ENCODE assay signal across 10 mouse cellular contexts in genomic region chr1:164798471-164798922, GRCm38 (mm10). TPM values are rescaled to one million over a fixed set of nuclear protein-coding genes. Genes with fewer than 3 reads are reported as not detected.
DNase-seq lines count a peak whose midpoint lies in the region; ATAC-seq lines count a peak whose summit lies in the region.
"Had no signal": no experiment of that assay in that cellular context is flagged by ENCODE, and none has a peak within 500 bp of the region (broad histone marks: within the 10 kb centered on the region; RNA-seq: fewer than 3 reads in every experiment).

No protein-coding gene starts in this region.

- WGBS in heart, embryonic 11.5 days (ENCODE audit: insufficient replicate concordance), result 23% methylated on average over 1 of the region's 1 CpGs
- WGBS in heart, embryonic 14.5 days, result 45% methylated on average over 1 of the region's 1 CpGs
- WGBS in forebrain, embryonic 14.5 days, result 75% methylated on average over 1 of the region's 1 CpGs

- H3K27me3 ChIP-seq in heart, embryonic 11.5 days (ENCODE audit: control insufficient read depth, insufficient read depth, low read length), result no peaks in the 10 kb centered on the region
- no peaks in the 10 kb centered on the region for H3K27me3 ChIP-seq in heart, embryonic 14.5 days (ENCODE audit: control insufficient read depth, insufficient read depth, low read length)
- no peaks in the 10 kb centered on the region for H3K27me3 ChIP-seq in forebrain, embryonic 14.5 days (replicated peaks; ENCODE audit: control insufficient read depth, insufficient read depth, low read length)
- H3K27me3 ChIP-seq: hindbrain, embryonic 12.5 days had no signal

- no peak overlapping the region for H3K9ac ChIP-seq in heart, embryonic 11.5 days (ENCODE audit: low read depth, low read length)
- peak overlapping the region; percentile 25; the same call in 1 of the 2 replicates for H3K9ac ChIP-seq in heart, embryonic 14.5 days (ENCODE audit: low read length)
- H3K9ac ChIP-seq in forebrain, embryonic 14.5 days (ENCODE audit: low read length), result no peak overlapping the region
- H3K9ac ChIP-seq: hindbrain, embryonic 12.5 days had no signal

- H3K9me3 ChIP-seq in heart, embryonic 11.5 days (replicated peaks; ENCODE audit: control insufficient read depth, low read length), result no peaks in the 10 kb centered on the region
- no peaks in the 10 kb centered on the region for H3K9me3 ChIP-seq in heart, embryonic 14.5 days (ENCODE audit: control insufficient read depth, low read length)
- no peaks in the 10 kb centered on the region for H3K9me3 ChIP-seq in forebrain, embryonic 14.5 days (replicated peaks; ENCODE audit: control insufficient read depth, low read length)
- H3K9me3 ChIP-seq: hindbrain, embryonic 12.5 days had no signal

- H3K4me3 ChIP-seq in heart, embryonic 11.5 days (ENCODE audit: low read depth, low read length), result no peak overlapping the region
- H3K4me3 ChIP-seq in heart, embryonic 14.5 days (ENCODE audit: control insufficient read depth in 1 of 2, insufficient read depth in 1 of 2, low read depth in 1 of 2, low read length in 2 of 2), result no peak overlapping the region
- no peak overlapping the region for H3K4me3 ChIP-seq in forebrain, embryonic 14.5 days (ENCODE audit: low read depth, low read length)
- H3K4me3 ChIP-seq: hindbrain, embryonic 12.5 days had no signal

- peaks cover 3% of the 10 kb centered on the region; the same call in 1 of the 2 replicates for H3K4me1 ChIP-seq in heart, embryonic 11.5 days (ENCODE audit: control insufficient read depth, insufficient read depth, low read length)
- H3K4me1 ChIP-seq in heart, embryonic 14.5 days (ENCODE audit: control insufficient read depth in 2 of 2, insufficient read depth in 2 of 2, low read length in 2 of 2), result peaks cover 6 to 8% of the 10 kb centered on the region in 2 experiments; a peak in 3 of 4 replicates
- H3K4me1 ChIP-seq in forebrain, embryonic 14.5 days (ENCODE audit: control insufficient read depth, insufficient read depth, low read length), result no peaks in the 10 kb centered on the region
- H3K4me1 ChIP-seq: hindbrain, embryonic 12.5 days had no signal

- ATAC-seq in heart, embryonic 11.5 days (replicated peaks; ENCODE audit: insufficient number of reproducible peaks, low FRiP score, low TSS enrichment), result no peak
- 0 out of 2 replicates have a peak, but pooled peaks have one; percentile 35 for ATAC-seq in heart, embryonic 14.5 days (ENCODE audit: insufficient number of reproducible peaks, insufficient read depth, low FRiP score, low read depth)
- ATAC-seq in forebrain, embryonic 14.5 days, result no peak

- no peak overlapping the region for H3K4me2 ChIP-seq in heart, embryonic 11.5 days
- peak overlapping the region; percentile 34 for H3K4me2 ChIP-seq in heart, embryonic 14.5 days (ENCODE audit: low read length)
- H3K4me2 ChIP-seq in forebrain, embryonic 14.5 days (ENCODE audit: low read length), result no peak overlapping the region
- H3K4me2 ChIP-seq: hindbrain, embryonic 12.5 days had no signal

- DNase-seq in heart, adult 11 months, result peak; percentile 99
- DNase-seq in adipocyte (ENCODE audit: low spot score), result peak; percentile 71
- peak; percentile 35 for DNase-seq in lung, postnatal 14 days
- no peak for DNase-seq in right cerebral cortex, adult 18-20 months
- no peak for DNase-seq in forebrain, embryonic 14.5 days (ENCODE audit: low spot score)
- no peak for DNase-seq in layer of hippocampus, adult 8-10 months (ENCODE audit: low spot score in 2 of 2)
- DNase-seq: cerebellum, adult 9-10 months had no signal

- H3K36me3 ChIP-seq in heart, embryonic 11.5 days (ENCODE audit: control insufficient read depth, insufficient read depth, low read length), result no peaks in the 10 kb centered on the region
- no peaks in the 10 kb centered on the region for H3K36me3 ChIP-seq in heart, embryonic 14.5 days (ENCODE audit: control insufficient read depth, insufficient read depth, low read length)
- H3K36me3 ChIP-seq in forebrain, embryonic 14.5 days (ENCODE audit: control insufficient read depth, insufficient read depth, low read length), result no peaks in the 10 kb centered on the region
- H3K36me3 ChIP-seq: hindbrain, embryonic 12.5 days had no signal

- no peak overlapping the region for H3K27ac ChIP-seq in heart, embryonic 11.5 days (ENCODE audit: low read depth, low read length)
- peak overlapping the region in 1 of 2 experiments; percentile 42; a peak in 1 of 4 replicates for H3K27ac ChIP-seq in heart, embryonic 14.5 days (replicated peaks in 1 of 2; ENCODE audit: control insufficient read depth in 1 of 2, insufficient read depth in 1 of 2, low read depth in 2 of 2, low read length in 2 of 2)
- H3K27ac ChIP-seq in forebrain, embryonic 14.5 days (ENCODE audit: low read depth, low read length), result no peak overlapping the region
- H3K27ac ChIP-seq: hindbrain, embryonic 12.5 days had no signal

RNA-seq across cellular contexts. Expression of gene Dpt, which starts 2.1 kb away (rescaled TPM):
- 0.23 and 0.54 TPM in 2 replicates for polyA plus RNA-seq in heart, embryonic 11.5 days (2014; fragmentation: Nextera tagmentation; extraction: Ambion mirVana)
- 18.6 and 21.2 TPM in 2 replicates for polyA plus RNA-seq in heart, embryonic 14.5 days (2014; fragmentation: Nextera tagmentation; extraction: Ambion mirVana)
- not detected in 2 replicates for polyA plus RNA-seq in forebrain, embryonic 14.5 days (2014; fragmentation: Nextera tagmentation; extraction: Ambion mirVana)
- total RNA-seq in layer of hippocampus, adult 8-10 months (2022), result under 1 TPM in 3 of 4 experiments, not detected in 1; 0.22 to 0.35 (median 0.25) TPM

Comparison
In these comparisons a context has a peak if more than half of its experiments do, and no peak if none do; other contexts are left out.
1. RNA of gene Dpt, which starts 2.1 kb away (polyA plus RNA-seq): 18.6 to 21.2 TPM in heart, embryonic 14.5 days; 0.23 to 0.54 TPM in heart, embryonic 11.5 days and not detected in forebrain, embryonic 14.5 days; every median in the first group is over 10 times any median in the second.
2. DNase-seq: peak in heart, adult 11 months (single experiment), adipocyte (single experiment) and lung, postnatal 14 days (single experiment); none in right cerebral cortex, adult 18-20 months (single experiment), forebrain, embryonic 14.5 days (single experiment) and layer of hippocampus, adult 8-10 months (0 of 2).